Mouse (Mus musculus): ENCODE data around the gene Zfp692. TPM values are rescaled to one million over a fixed set of nuclear protein-coding genes. Genes with fewer than 3 reads are reported as not detected.
"Not testable (repeated sequence)": the region's sequence is repeated elsewhere in the genome, so short reads cannot be mapped to it uniquely, and the experiment has no call there.

Zfp692 gene
- total RNA-seq, 2 experiments from 2014 or later = 27.7 to 35.8 TPM

DNA sequence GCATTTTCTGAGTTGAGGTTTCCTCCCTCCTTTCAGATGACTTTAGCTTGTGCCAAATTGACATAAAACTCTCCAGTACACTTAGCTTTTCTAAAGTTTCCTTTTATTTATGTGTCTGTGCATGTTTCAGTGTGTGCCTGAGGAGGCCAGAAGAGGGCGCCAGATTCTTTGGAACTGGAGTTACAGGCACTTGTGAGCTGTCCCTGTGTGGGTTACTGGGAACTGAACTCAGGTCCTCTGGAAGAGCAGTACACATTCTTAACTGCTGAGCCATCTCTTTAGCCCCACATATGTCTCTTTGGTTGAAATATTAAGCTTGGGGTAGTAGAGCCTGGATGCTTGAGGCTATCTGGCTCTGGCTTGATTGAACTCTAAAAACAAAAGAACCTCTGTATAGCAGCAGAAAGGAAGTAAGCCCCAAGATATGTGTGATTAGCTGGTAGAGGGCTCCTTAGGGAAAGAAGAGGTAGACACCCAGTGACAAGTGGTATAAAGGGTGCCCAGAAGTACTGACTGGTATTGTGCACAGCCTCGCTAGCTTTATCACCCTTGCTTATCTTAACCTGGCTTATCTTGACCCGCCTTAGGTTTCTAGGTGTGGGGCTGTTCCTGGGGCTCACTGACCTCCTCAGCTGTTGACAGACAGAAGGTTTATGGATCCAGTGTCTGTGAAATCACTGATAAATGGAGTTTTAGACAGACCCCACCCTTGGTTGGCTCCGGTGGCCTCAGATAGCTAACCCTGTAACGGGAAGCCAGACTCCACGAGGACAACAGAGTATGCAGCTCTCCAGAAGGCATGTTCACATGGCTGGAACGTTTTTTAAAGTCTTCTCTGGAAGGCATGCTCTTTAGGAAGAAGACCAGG is 46.0 kb downstream of the Zfp692 start:
- 0 out of 2 replicates have a peak, but pooled peaks have one; percentile 35 for ATAC-seq (replicated peaks; ENCODE audit: poor library complexity, severe bottlenecking)

DNA sequence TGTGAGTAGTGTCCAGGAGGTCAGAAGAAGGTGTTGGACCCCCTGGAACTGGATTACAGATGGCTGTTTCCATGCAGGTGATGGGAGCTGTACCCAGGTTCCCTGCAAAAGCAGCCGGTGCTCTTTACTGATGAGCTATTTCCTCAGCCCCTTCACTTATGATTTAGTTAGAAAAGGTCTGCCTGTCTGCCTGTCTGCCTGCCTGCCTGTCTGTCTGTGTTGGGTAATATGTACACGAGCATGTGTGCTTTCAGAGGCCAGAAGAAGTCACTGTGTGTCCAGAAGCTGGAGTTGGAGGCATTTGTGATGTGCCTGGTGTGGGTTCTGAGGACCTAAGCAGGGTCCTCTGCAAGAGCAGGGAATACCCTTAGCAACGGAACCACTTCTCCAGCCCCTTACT is 46.8 kb downstream of the Zfp692 start:
- ATAC-seq (replicated peaks; ENCODE audit: poor library complexity, severe bottlenecking) = no peak

DNA sequence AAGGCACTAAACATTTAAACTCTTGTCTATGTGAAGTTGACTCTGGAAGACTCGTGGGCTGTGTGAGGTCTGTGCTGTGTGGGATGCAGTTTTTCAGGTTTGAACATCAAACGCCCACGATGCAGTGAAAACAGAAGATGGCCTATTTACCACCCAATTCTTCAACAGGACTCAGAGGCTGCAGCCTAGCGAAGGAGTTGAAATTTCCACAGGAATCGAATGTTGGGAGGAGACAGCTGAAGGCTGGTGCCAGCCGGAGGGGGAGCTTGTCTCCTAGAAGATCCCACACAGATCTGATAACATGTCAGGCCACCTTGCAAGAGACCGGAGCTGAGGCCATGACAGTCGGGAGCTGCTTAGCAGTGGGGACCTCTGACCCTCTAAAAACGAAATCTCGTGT is 47.6 kb downstream of the Zfp692 start:
- no peak for ATAC-seq (replicated peaks; ENCODE audit: poor library complexity, severe bottlenecking)

DNA sequence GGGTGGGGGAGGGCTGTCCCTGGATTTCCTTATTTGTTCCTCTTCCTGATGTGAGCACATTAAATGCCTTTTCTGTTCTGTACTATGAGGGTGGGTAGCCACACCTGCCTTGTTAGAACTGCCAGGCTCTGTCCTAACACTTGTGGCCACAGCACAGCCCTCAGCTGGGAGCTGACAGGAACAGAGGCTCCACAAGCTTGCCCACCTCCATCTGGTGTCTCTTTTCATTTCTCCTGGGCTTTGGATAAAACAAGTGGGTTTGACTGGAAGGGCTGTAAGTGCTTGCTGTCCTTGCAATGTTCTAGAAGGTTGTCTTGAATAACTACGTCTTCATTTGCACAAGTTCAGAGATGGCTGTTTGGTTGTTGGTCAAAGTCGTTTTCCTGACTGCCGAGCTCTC is 48.1 kb downstream of the Zfp692 start:
- ATAC-seq (replicated peaks; ENCODE audit: poor library complexity, severe bottlenecking) = no peak

DNA sequence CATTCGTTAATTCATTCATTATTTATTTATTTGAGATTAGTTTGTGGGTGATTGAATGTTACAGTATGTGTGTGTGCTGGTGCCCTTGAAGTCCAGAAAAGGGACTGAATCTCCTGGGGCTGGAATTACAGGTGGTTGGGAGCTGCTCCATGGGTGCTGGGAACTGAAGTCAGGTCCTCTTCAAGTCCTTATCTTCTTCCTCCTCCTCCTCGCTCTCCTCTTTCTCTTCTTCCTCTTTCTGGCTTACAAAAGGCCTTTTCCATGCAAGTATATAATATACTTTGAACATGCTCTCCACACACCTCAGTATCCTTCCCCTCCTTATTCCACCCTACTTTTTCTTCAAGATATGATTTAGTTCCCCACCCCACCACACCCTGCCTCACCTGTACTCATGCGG is 50.2 kb downstream of the Zfp692 start:
- ATAC-seq (replicated peaks; ENCODE audit: poor library complexity, severe bottlenecking) = no peak

DNA sequence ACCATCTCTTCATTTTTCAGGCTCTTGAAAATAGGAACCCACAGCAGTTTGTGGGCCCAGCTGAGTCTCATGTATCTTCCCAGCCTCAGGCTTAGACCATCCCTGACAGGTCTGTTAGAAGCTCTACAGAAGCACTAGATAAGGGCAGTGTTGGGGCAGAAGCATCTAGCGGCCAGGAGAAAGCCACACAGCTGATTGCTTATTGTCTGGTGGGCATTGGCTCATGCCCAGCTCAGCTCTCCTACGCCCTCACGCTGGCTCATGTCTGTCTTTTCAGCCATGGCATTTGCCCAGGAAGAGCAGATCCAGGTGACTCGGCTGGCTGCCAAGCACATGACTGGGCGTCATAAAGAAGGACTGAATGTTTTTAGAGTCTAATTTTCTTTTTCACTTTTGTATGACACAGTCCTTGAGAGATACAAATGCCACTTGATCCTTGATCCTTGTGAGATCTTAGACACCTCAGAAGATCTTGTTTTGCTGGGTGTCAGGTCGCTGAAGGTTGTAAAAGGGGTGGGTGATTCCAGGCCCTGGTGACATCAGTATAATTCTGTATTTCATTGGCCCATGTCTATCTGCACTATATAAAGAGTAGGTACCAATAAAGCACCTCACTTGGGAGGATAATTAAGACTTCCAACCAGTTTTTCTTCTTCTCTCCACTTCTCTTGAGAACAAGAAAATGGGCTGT is 51.1 kb downstream of the Zfp692 start:
- ATAC-seq (replicated peaks; ENCODE audit: poor library complexity, severe bottlenecking) = no peak

DNA sequence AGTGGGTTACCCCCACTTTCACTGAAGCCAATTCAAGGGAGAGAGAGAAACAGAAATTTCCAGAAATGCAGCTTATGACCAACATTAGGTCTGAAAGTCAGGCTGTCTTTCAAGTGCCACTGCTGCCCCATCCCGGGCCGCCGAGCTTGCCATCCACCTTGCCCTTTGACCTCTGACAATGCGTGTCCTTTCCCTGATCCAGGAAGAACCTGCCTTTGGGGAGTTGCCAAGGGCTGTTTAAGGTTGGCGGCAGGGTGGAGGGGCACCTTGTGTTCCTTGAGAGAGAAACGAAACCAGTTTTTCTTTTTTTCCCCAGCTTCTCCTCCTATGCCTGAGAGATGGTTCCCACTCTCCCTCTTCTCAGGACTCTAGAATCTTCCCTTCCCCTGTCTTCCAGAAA is 55.7 kb downstream of the Zfp692 start:
- ATAC-seq (replicated peaks; ENCODE audit: poor library complexity, severe bottlenecking) = not testable (repeated sequence)

Other genes with a start within 250 kb of the Zfp692 start
- gene Gm12248, start 213.9 kb upstream of the Zfp692 start, total RNA-seq (2014; fragmentation: Nextera tagmentation) = not detected in 2 replicates
- gene Gm12248, start 213.9 kb upstream of the Zfp692 start, total RNA-seq (2017) = 0.21 TPM in 1 of 2 replicates, not detected in the other
- 79.5 and 85.5 TPM in 2 replicates for gene Cnot8, start 202.9 kb upstream of the Zfp692 start, total RNA-seq (2014; fragmentation: Nextera tagmentation)
- 117 and 126 TPM in 2 replicates for gene Cnot8, start 202.9 kb upstream of the Zfp692 start, total RNA-seq (2017)
- 23.7 and 26.5 TPM in 2 replicates for gene Gemin5, start 138.5 kb upstream of the Zfp692 start, total RNA-seq (2014; fragmentation: Nextera tagmentation)
- gene Gemin5, start 138.5 kb upstream of the Zfp692 start, total RNA-seq (2017) = 29.6 and 31.4 TPM in 2 replicates
- gene Mrpl22, start 135.4 kb upstream of the Zfp692 start, total RNA-seq (2014; fragmentation: Nextera tagmentation) = 77.4 and 92.5 TPM in 2 replicates
- 58.4 and 65.0 TPM in 2 replicates for gene Mrpl22, start 135.4 kb upstream of the Zfp692 start, total RNA-seq (2017)
- gene Igtp, start 107.5 kb upstream of the Zfp692 start, total RNA-seq (2014; fragmentation: Nextera tagmentation) = 8.5 and 9.6 TPM in 2 replicates
- 8.7 and 11.8 TPM in 2 replicates for gene Igtp, start 107.5 kb upstream of the Zfp692 start, total RNA-seq (2017)
- gene Irgm2, start 107.5 kb upstream of the Zfp692 start, total RNA-seq (2014; fragmentation: Nextera tagmentation) = 5.2 and 5.4 TPM in 2 replicates
- 4.2 and 6.3 TPM in 2 replicates for gene Irgm2, start 107.5 kb upstream of the Zfp692 start, total RNA-seq (2017)
- gene 4930438A08Rik, start 32.3 kb upstream of the Zfp692 start, total RNA-seq (2014; fragmentation: Nextera tagmentation) = 2.2 TPM in 1 of 2 replicates, not detected in the other
- 2.8 and 4.7 TPM in 2 replicates for gene 4930438A08Rik, start 32.3 kb upstream of the Zfp692 start, total RNA-seq (2017)
- gene Zfp672, start 23.3 kb downstream of the Zfp692 start, total RNA-seq (2014; fragmentation: Nextera tagmentation) = 10.9 and 19.5 TPM in 2 replicates
- gene Zfp672, start 23.3 kb downstream of the Zfp692 start, total RNA-seq (2017) = 22.6 and 26.4 TPM in 2 replicates
- 4.5 and 10.7 TPM in 2 replicates for gene Sh3bp5l, start 23.7 kb downstream of the Zfp692 start, total RNA-seq (2014; fragmentation: Nextera tagmentation)
- 10.3 and 17.8 TPM in 2 replicates for gene Sh3bp5l, start 23.7 kb downstream of the Zfp692 start, total RNA-seq (2017)
- gene Lypd8, start 72.0 kb downstream of the Zfp692 start, total RNA-seq (2014; fragmentation: Nextera tagmentation) = not detected in 2 replicates
- not detected in 2 replicates for gene Lypd8, start 72.0 kb downstream of the Zfp692 start, total RNA-seq (2017)
- not detected in 2 replicates for gene 1810065E05Rik, start 114.0 kb downstream of the Zfp692 start, total RNA-seq (2014; fragmentation: Nextera tagmentation)
- gene 1810065E05Rik, start 114.0 kb downstream of the Zfp692 start, total RNA-seq (2017) = not detected in 2 replicates
- not detected in 2 replicates for gene Gm12253, start 125.5 kb downstream of the Zfp692 start, total RNA-seq (2014; fragmentation: Nextera tagmentation)
- not detected in 2 replicates for gene Gm12253, start 125.5 kb downstream of the Zfp692 start, total RNA-seq (2017)
- not detected in 2 replicates for gene Lypd9, start 145.9 kb downstream of the Zfp692 start, total RNA-seq (2014; fragmentation: Nextera tagmentation)
- gene Lypd9, start 145.9 kb downstream of the Zfp692 start, total RNA-seq (2017) = not detected in 2 replicates
- gene Olfr30, start 155.2 kb downstream of the Zfp692 start, total RNA-seq (2014; fragmentation: Nextera tagmentation) = not detected in 2 replicates
- not detected in 2 replicates for gene Olfr30, start 155.2 kb downstream of the Zfp692 start, total RNA-seq (2017)
- gene Olfr332, start 185.5 kb downstream of the Zfp692 start, total RNA-seq (2014; fragmentation: Nextera tagmentation) = not detected in 2 replicates
- not detected in 2 replicates for gene Olfr332, start 185.5 kb downstream of the Zfp692 start, total RNA-seq (2017)
- gene Olfr331, start 195.5 kb downstream of the Zfp692 start, total RNA-seq (2014; fragmentation: Nextera tagmentation) = not detected in 2 replicates
- gene Olfr331, start 195.5 kb downstream of the Zfp692 start, total RNA-seq (2017) = not detected in 2 replicates
- gene Olfr330, start 227.8 kb downstream of the Zfp692 start, total RNA-seq (2014; fragmentation: Nextera tagmentation) = not detected in 2 replicates
- gene Olfr330, start 227.8 kb downstream of the Zfp692 start, total RNA-seq (2017) = not detected in 2 replicates
- not detected in 2 replicates for gene Olfr329-ps, start 239.4 kb downstream of the Zfp692 start, total RNA-seq (2014; fragmentation: Nextera tagmentation)
- not detected in 2 replicates for gene Olfr329-ps, start 239.4 kb downstream of the Zfp692 start, total RNA-seq (2017)
- gene Olfr328, start 248.6 kb downstream of the Zfp692 start, total RNA-seq (2014; fragmentation: Nextera tagmentation) = not detected in 2 replicates
- gene Olfr328, start 248.6 kb downstream of the Zfp692 start, total RNA-seq (2017) = not detected in 2 replicates